Mouse (Mus musculus) thymus, adult 2 months (tissue): ENCODE measurements around the gene Maf.

Experiments used
- CTCF ChIP-seq: fragments of 200-500 bp; IDR thresholded peaks from 2 replicates; pipeline ENCODE4 v1.5.1; 2012; ENCODE audit warnings: mild to moderate bottlenecking, control low read depth, low read length, moderate library complexity, borderline replicate concordance; ENCODE audit not compliant: control insufficient read depth, poor library complexity, insufficient read depth; ENCODE audit errors: extremely low read depth
- POLR2A ChIP-seq: fragments of 200-500 bp; IDR thresholded peaks from 2 replicates; pipeline ENCODE4 v1.6.1; 2012; ENCODE audit warnings: mild to moderate bottlenecking, low read length, control low read depth, moderate library complexity; ENCODE audit not compliant: control insufficient read depth, poor library complexity, insufficient read depth; ENCODE audit errors: extremely low read depth

- no peak for TF ChIP-seq POLR2A
- TF ChIP-seq CTCF: no peak
Measured at GRCm38 (mm10) chr8:115703056-115703455, 4.5 kb downstream of the Maf start.
